Mouse (Mus musculus): ENCODE measurements around the gene Gm49601. TPM values are rescaled to one million over a fixed set of nuclear protein-coding genes. Genes with fewer than 3 reads are reported as not detected.

Gene Gm49601
- total and polyA plus RNA-seq, 2 experiments from 2014 or later: 3.4 to 14.2 TPM

GRCm38 (mm10) chr16:18653290-18654160 lies 27.3 kb upstream of the Gm49601 start:
- Histone ChIP-seq H3K9ac (replicated peaks; ENCODE audit: low read length, poor library complexity, severe bottlenecking) (no peak overlapping the region), H3K4me2 (ENCODE audit: low read depth, low read length, poor library complexity, severe bottlenecking) (no peak overlapping the region), H3K27ac (ENCODE audit: low read depth, low read length) (no peak overlapping the region), H3K9me3 (ENCODE audit: low read length) (no peaks in the 10 kb centered on the region), H3K27me3 (ENCODE audit: insufficient read depth, low read length) (no peaks in the 10 kb centered on the region), H3K4me1 (ENCODE audit: insufficient read depth, low read length) (no peaks in the 10 kb centered on the region), H3K4me3 (ENCODE audit: low read depth, low read length) (no peak overlapping the region), H3K36me3 (ENCODE audit: insufficient read depth, low read length) (no peaks in the 10 kb centered on the region)
- DNase-seq (ENCODE audit: low spot score): no peak
- WGBS: 89% methylated on average over 6 of the region's 6 CpGs
- ATAC-seq (ENCODE audit: low FRiP score): no peak
- no peak for TF ChIP-seq CTCF (IDR thresholded peaks at IDR 0.05)

- DNase-seq (ENCODE audit: low spot score) (no peak), ATAC-seq (ENCODE audit: low FRiP score) (no peak)
- H3K9ac ChIP-seq (replicated peaks; ENCODE audit: low read length, poor library complexity, severe bottlenecking): no peak overlapping the region
- H3K4me3 ChIP-seq (ENCODE audit: low read depth, low read length): no peak overlapping the region
- H3K27me3 ChIP-seq (ENCODE audit: insufficient read depth, low read length): no peaks in the 10 kb centered on the region
- 65% methylated on average over 3 of the region's 3 CpGs for WGBS
- no peaks in the 10 kb centered on the region for H3K36me3 ChIP-seq (ENCODE audit: insufficient read depth, low read length)
- TF ChIP-seq CTCF (IDR thresholded peaks at IDR 0.05): no peak
- H3K27ac ChIP-seq (ENCODE audit: low read depth, low read length): no peak overlapping the region
- H3K9me3 ChIP-seq (ENCODE audit: low read length): no peaks in the 10 kb centered on the region
- no peak overlapping the region for H3K4me2 ChIP-seq (ENCODE audit: low read depth, low read length, poor library complexity, severe bottlenecking)
- H3K4me1 ChIP-seq (ENCODE audit: insufficient read depth, low read length): no peaks in the 10 kb centered on the region
Observed at GRCm38 (mm10) chr16:18649126-18649525, 22.9 kb upstream of the Gm49601 start.

GRCm38 (mm10) chr16:18645329-18645728 lies 19.1 kb upstream of the Gm49601 start:
- TF ChIP-seq CTCF (IDR thresholded peaks at IDR 0.05): no peak
- Histone ChIP-seq H3K4me3 (ENCODE audit: low read depth, low read length) (no peak overlapping the region), H3K4me2 (ENCODE audit: low read depth, low read length, poor library complexity, severe bottlenecking) (no peak overlapping the region), H3K36me3 (ENCODE audit: insufficient read depth, low read length) (no peaks in the 10 kb centered on the region), H3K27ac (ENCODE audit: low read depth, low read length) (no peak overlapping the region), H3K9me3 (ENCODE audit: low read length) (no peaks in the 10 kb centered on the region), H3K27me3 (ENCODE audit: insufficient read depth, low read length) (no peaks in the 10 kb centered on the region), H3K4me1 (ENCODE audit: insufficient read depth, low read length) (no peaks in the 10 kb centered on the region), H3K9ac (replicated peaks; ENCODE audit: low read length, poor library complexity, severe bottlenecking) (no peak overlapping the region)
- ATAC-seq (ENCODE audit: low FRiP score): no peak
- DNase-seq (ENCODE audit: low spot score): no peak
- WGBS: 83% methylated on average over 6 of the region's 6 CpGs

GRCm38 (mm10) chr16:18644485-18644884 lies 18.3 kb upstream of the Gm49601 start:
- Histone ChIP-seq H3K4me1 (ENCODE audit: insufficient read depth, low read length) (no peaks in the 10 kb centered on the region), H3K36me3 (ENCODE audit: insufficient read depth, low read length) (no peaks in the 10 kb centered on the region), H3K27me3 (ENCODE audit: insufficient read depth, low read length) (no peaks in the 10 kb centered on the region), H3K4me2 (ENCODE audit: low read depth, low read length, poor library complexity, severe bottlenecking) (no peak overlapping the region), H3K9ac (replicated peaks; ENCODE audit: low read length, poor library complexity, severe bottlenecking) (no peak overlapping the region), H3K4me3 (ENCODE audit: low read depth, low read length) (no peak overlapping the region), H3K9me3 (ENCODE audit: low read length) (no peaks in the 10 kb centered on the region), H3K27ac (ENCODE audit: low read depth, low read length) (no peak overlapping the region)
- 81% methylated on average over 4 of the region's 4 CpGs for WGBS
- DNase-seq (ENCODE audit: low spot score): no peak
- TF ChIP-seq CTCF (IDR thresholded peaks at IDR 0.05): no peak
- no peak for ATAC-seq (ENCODE audit: low FRiP score)

- WGBS: 89% methylated on average over 11 of the region's 11 CpGs
- no peak overlapping the region for H3K4me2 ChIP-seq (ENCODE audit: low read depth, low read length, poor library complexity, severe bottlenecking)
- no peaks in the 10 kb centered on the region for H3K4me1 ChIP-seq (ENCODE audit: insufficient read depth, low read length)
- no peaks in the 10 kb centered on the region for H3K27me3 ChIP-seq (ENCODE audit: insufficient read depth, low read length)
- H3K9me3 ChIP-seq (ENCODE audit: low read length): no peaks in the 10 kb centered on the region
- ATAC-seq (ENCODE audit: low FRiP score): no peak
- H3K4me3 ChIP-seq (ENCODE audit: low read depth, low read length): no peak overlapping the region
- no peak overlapping the region for H3K9ac ChIP-seq (replicated peaks; ENCODE audit: low read length, poor library complexity, severe bottlenecking)
- TF ChIP-seq CTCF (IDR thresholded peaks at IDR 0.05): no peak
- no peaks in the 10 kb centered on the region for H3K36me3 ChIP-seq (ENCODE audit: insufficient read depth, low read length)
- no peak overlapping the region for H3K27ac ChIP-seq (ENCODE audit: low read depth, low read length)
- no peak for DNase-seq (ENCODE audit: low spot score)
Observed at GRCm38 (mm10) chr16:18643406-18643998, 17.3 kb upstream of the Gm49601 start.

GRCm38 (mm10) chr16:18642897-18643296 lies 16.7 kb upstream of the Gm49601 start:
- Histone ChIP-seq H3K9ac (replicated peaks; ENCODE audit: low read length, poor library complexity, severe bottlenecking) (no peak overlapping the region), H3K36me3 (ENCODE audit: insufficient read depth, low read length) (no peaks in the 10 kb centered on the region), H3K27me3 (ENCODE audit: insufficient read depth, low read length) (no peaks in the 10 kb centered on the region), H3K4me1 (ENCODE audit: insufficient read depth, low read length) (no peaks in the 10 kb centered on the region), H3K4me2 (ENCODE audit: low read depth, low read length, poor library complexity, severe bottlenecking) (no peak overlapping the region), H3K9me3 (ENCODE audit: low read length) (no peaks in the 10 kb centered on the region), H3K27ac (ENCODE audit: low read depth, low read length) (no peak overlapping the region), H3K4me3 (ENCODE audit: low read depth, low read length) (no peak overlapping the region)
- DNase-seq (ENCODE audit: low spot score) (no peak), ATAC-seq (ENCODE audit: low FRiP score) (no peak)
- WGBS: 80% methylated on average over 4 of the region's 4 CpGs
- no peak for TF ChIP-seq CTCF (IDR thresholded peaks at IDR 0.05)
